Mouse (Mus musculus) brain, embryonic 14.5 days (tissue): ENCODE measurements at regions not wholly inside any gene's neighbourhood (a gene's known extent, or its start where the extent isn't known, plus 50 kb on each side); places are given as distances from the start of the nearest gene placed in this dataset.
"Not testable (repeated sequence)": the region's sequence is repeated elsewhere in the genome, so short reads cannot be mapped to it uniquely, and the experiment has no call there.

ENCODE experiments used
- DNase-seq: peaks from one replicate; pipeline ENCODE4 v3.0.0-alpha.2; 2011; ENCODE audit warnings: low read depth
- CTCF ChIP-seq: fragments of 200-500 bp; IDR thresholded peaks from 2 replicates; pipeline ENCODE4 v1.5.1; 2012; ENCODE audit warnings: inconsistent platforms, mild to moderate bottlenecking, moderate library complexity, borderline replicate concordance; ENCODE audit not compliant: insufficient read depth, insufficient read length; ENCODE audit errors: extremely low read depth
- POLR2A ChIP-seq: fragments of 200-500 bp; IDR thresholded peaks from 2 replicates; pipeline ENCODE4 v1.6.1; 2012; ENCODE audit warnings: mild to moderate bottlenecking, inconsistent platforms, borderline replicate concordance; ENCODE audit not compliant: poor library complexity, insufficient read depth, insufficient read length, severe bottlenecking; ENCODE audit errors: extremely low read depth

DNA sequence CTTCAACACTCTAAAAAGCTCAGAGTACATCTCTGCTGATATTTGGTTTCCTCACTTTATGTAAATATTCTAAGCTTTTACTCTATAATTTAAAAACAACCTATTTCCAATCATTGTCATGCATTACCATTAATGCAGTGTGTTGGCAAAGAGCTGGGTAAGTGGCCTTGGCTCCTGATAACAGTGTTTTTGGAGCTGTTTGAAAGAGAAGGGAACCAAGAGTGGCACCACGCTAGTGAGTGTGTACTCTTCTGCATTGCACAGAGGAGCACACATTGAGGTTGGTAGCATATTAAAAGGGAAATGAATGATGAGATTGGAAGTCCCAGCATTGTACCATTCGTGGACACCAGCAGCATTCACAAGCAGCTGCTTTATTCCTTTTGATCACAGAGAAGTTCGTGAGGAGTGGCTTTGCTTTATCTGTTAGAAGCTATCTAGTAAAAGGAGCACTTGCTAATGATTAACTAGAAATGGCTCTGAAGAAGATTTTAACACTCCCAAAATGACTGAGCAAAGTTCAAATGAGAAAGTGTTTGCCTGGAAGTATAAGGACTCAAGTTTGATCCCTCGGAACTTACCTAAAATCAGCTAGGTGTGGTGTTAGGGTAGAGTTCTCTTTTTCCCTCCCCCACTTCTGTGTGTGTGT, 284.3 kb upstream of the Tbl1xr1 start:
- no peak for TF ChIP-seq POLR2A
- no peak for TF ChIP-seq CTCF

DNA sequence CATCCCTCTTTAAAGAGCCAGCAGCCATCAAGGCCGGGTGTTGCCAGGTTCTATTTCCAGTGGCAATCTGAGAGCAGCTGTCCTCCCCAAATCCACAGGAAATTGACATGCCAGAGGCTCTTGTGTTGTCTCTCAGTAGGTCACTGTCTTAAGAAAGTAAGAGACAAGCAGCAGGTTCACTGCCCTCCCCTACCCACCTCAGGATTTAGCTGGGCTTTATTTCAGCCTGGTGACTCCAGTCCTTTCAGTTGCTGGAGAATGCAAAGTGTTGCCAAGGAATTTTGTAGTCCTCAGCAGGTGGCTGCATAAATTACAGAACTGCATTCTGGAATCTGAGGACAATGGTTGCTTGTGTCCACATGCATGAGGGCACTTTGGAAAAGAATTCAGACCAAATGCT, 278.3 kb upstream of the Tbl1xr1 start:
- TF ChIP-seq POLR2A (no peak), CTCF (no peak)
- DNase-seq = peak; percentile 89

More for the DNA sequence above, 284.3 kb upstream of the Tbl1xr1 start:
- no peak for DNase-seq

DNA sequence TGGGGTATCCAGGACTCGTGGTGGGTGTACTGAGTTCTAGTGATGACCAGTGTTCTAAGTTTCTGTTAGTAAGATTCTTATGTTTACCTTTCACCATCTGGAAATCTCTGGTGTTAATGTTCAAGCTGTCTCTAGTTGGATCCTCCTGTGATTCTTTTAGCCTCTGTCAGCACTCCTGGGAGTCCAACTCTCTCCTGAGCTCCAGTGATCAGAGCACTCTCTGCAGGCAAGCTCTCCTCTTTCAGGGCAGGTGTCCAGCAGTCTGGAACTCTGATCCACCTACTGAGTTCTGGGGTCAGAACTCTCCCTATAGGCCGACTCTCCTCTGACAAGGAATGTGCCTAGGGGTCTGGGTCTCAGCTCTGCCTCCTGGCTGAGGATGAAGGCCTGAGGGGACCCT, 272.6 kb upstream of the Tbl1xr1 start:
- not testable (repeated sequence) for DNase-seq

DNA sequence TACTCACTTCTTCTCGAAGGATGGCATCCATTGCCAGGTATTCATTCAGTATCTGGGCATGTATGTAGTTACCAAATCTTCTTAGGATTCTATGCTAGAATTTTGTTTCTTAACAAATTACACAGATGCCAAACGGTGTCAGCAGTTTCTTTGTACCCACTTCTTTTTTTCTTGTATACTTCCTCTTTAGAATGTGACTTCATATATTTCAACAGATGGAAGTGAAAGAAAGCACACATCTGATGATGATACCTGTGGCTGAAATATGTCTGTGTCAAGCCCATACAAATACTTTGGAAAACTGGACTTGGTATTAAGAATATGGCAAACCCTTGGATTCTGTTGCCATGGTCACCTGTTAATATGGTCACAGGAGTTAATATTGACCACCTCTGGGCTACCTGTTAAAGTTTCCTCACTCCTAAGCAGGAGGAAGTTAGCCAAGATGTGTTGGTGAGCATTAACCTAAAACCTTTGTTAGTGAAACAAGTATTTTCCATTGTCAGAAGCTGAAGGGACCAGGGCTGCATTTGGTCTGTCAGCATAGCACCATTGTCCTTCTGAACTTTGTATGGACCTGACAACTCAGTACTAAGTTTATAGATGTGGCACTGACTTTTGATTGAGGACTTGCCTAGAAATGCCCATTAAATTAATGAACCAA, 269.8 kb upstream of the Tbl1xr1 start:
- no peak for TF ChIP-seq POLR2A
- TF ChIP-seq CTCF = no peak
- DNase-seq = no peak

DNA sequence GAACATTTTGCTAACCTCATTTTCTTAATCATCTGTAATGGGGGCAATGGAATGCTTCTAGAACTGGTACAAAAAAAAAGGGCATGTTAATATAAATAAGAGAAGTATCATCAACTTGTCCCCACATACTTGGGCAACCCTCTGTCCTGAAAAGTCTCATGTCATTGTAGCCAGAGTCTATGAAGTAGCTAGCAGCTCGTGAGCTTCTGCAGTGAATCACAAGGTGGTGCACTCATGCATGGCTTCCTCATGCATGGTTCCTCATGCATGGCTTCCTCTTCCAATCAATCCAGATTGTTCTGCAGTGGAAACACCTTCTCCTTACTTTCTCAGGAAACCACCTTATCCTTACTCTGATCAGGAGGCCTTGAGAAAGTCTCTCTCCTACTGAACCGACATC, 267.9 kb upstream of the Tbl1xr1 start:
- TF ChIP-seq CTCF (no peak), POLR2A (no peak)
- no peak for DNase-seq

DNA sequence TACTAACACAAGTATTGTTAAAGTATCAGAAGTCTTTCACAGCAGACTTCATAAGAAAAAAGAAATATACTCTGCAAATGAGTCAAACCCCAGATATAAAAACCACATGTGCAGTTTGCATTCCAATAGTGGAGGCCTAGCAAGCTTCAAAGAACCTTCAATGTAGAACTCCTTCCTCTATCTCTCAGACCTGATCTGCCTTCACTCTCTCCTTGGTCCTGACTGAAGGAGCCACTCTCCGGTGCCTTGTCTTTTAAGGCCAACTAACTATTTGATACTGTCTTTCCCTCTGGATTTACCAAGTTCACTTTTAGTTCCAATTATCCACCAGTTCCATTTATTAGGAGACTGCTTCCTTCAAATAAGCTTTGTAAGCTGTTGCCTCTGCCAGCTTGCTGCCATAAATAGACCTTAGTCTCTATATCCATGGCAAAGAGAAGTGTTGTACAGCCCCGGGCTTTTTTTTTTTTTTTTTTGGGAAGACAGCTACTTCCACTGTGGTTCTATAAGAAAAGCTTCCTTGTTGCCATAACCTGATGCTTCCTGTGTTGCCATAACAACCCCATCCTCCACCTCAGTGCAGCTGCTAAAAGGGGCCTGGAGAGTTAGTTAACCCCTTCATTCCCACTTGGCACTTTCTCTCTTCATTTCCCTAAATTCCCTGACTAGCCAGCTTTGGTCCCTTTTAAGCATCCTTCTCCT, 266.5 kb upstream of the Tbl1xr1 start:
- TF ChIP-seq POLR2A (no peak), CTCF (no peak)
- DNase-seq = peak; percentile 95

DNA sequence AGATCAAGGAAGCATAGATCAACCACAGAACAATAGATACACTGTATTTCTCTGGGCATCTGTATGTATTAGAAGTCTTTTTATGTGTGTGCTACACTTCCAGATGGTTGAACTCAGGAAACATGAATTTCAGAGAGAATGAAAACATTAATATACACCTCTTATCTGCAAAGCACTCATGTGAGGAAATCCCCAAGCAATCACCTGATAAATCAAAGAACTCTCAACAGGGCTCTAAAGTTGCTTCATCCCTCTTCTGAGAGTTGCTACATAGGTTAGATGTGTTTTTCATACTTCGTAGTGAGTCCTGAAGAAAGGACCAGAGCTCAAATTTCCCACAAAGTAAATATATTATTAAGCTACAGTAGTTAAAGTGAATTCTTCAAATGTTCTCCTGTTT, 263.1 kb upstream of the Tbl1xr1 start:
- no peak for TF ChIP-seq POLR2A
- no peak for TF ChIP-seq CTCF
- no peak for DNase-seq

DNA sequence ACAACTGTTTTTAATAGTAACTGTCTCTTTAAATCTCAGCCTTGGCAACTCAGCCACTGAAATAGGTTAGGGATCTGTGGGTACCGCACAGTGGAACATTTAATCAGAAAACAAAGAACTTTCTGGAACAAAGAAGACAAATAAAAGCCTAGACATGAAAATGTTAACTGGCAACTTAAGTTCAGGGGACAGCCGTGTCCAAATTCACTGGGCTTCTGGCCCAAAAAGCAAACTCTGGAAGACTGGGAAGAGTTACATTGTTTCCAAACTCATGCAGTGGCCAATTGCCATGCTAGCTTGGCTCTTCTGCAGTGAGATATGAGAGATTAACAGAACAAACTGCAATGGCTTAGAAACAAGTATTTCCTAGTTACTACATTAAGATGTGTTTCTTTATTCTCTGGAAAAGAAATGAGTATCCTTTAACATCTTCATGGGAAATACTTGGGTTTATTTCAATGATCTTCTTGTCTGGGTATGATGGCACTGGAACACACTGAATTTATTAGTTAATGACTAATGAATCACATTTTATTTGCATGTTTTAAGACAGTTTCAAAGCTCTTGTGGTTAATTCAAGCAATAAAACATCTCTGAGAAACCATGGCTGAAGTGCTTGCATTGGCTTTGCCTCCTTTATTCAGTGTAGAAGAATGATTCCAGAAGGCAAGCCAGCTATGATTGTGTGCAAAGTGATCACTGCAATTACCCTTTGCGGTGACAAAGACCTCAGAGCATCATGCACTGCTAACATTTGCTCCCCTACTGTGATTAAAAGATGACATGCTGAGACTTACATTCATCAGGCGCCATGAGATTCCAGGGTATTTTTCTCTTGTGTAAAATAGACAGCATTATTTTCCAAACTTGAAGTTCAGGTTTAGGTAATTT, 259.2 kb upstream of the Tbl1xr1 start:
- TF ChIP-seq POLR2A (no peak), CTCF (no peak)
- peak; percentile 85 for DNase-seq

DNA sequence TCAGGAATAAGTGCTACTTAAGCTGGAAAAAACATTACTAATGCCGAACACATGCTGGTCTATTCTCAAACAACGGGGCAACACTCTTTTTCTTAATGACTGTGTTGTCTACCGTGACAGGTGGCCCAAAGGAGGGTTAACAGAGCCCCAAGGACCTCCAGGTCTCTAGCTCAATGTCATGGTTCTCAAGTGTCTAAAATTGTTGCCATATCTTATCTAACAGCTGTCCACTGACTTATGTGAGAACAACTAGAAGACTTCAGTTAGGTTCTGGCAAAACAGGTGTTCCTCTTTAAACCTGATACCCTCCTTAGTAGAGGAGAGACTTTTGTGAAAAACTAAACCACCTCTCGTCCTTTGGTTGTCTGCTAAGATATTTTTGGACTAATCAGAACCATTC, 257.4 kb upstream of the Tbl1xr1 start:
- DNase-seq = no peak
- TF ChIP-seq POLR2A (no peak), CTCF (no peak)

DNA sequence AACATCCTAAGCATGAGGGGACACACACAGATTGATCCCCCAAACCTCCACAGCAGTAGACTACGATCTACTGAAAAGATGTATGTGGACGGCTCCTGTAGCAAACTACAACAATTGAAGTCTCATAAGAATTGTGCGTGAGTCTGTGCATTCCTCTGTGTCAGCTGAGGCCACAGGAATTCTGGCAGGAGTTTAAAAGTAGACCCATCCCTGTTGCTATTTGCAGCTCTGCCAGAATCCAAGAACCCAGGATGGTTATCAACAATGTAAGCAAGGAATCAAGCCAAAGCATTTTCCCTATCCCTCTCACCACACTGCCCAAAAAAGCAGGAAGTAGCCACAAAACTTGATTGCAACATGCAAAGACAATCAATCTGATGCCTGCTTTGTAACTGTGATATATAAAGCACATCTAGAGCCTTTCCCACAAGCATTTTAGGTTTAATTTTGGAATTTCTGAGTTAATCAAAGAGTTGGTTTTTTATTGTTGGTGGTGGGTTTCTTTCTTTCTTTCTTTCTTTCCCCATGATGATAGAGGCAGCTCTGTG, 256.3 kb upstream of the Tbl1xr1 start:
- TF ChIP-seq CTCF (no peak), POLR2A (no peak)
- no peak for DNase-seq

DNA sequence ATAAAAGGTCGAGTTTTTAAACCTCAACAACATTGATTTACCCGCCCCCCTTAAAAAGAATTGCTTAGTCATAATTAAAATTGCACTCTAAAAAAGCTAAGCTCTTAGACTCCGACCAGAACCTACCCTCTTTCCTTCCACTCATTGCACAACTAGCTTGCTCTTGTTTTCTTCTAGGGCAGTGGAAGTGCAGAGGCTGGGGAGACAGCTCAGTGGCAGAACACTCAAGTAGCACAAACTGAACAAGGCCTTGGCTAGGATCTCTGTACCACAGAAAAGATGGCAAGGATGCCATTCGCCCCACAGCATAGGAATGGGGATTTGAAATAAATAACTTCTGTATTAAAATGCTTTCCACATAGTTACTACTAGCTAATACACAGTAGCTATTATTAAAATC, 253.8 kb upstream of the Tbl1xr1 start:
- no peak for DNase-seq
- no peak for TF ChIP-seq POLR2A
- TF ChIP-seq CTCF = no peak

DNA sequence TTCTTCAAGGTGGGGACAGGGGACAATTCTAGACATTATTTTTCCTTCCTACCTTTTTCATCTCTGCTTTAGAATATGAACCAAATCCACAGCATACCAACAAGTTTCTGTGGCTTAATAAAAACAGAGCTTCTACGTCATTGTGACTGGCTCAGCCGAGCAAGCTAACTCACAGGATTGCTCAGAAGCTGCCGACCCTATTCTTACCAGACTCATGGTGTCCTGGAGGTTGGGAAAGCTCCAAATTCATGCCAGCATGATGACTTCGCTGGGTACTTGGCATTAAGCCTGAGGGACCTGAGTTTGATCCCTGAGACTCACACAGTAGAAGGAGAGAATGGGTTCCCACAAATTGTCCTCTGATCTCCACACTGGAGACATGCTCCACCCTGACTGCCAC, 253.1 kb upstream of the Tbl1xr1 start:
- TF ChIP-seq CTCF (no peak), POLR2A (no peak)

More for the DNA sequence above, 253.1 kb upstream of the Tbl1xr1 start:
- peak; percentile 23 for DNase-seq
